Mouse (Mus musculus) embryonic fibroblast, embryonic 13.5 days (primary cell): ENCODE measurements at regions not wholly inside any gene's neighbourhood (a gene's known extent, or its start where the extent isn't known, plus 50 kb on each side); places are given as distances from the start of the nearest gene placed in this dataset.

ENCODE experiments used
- CTCF ChIP-seq: IDR thresholded peaks from 2 replicates; pipeline ENCODE4 v1.5.1; 2011; ENCODE audit warnings: mild to moderate bottlenecking, control low read depth, low read length, moderate library complexity, borderline replicate concordance; ENCODE audit not compliant: insufficient read depth
- POLR2A ChIP-seq: IDR thresholded peaks from 2 replicates; pipeline ENCODE4 v1.6.1; 2011; ENCODE audit warnings: low read depth, mild to moderate bottlenecking, control low read depth, low read length, moderate library complexity

- TF ChIP-seq CTCF (no peak), POLR2A (no peak)
These were observed 112.3 kb upstream of the Zeb2 start for GRCm38 (mm10) chr2:45229501-45229900.
